Mouse (Mus musculus) CH12.LX (cell line): ENCODE results near the gene Emx2. TPM values are rescaled to one million over a fixed set of nuclear protein-coding genes. Genes with fewer than 3 reads are reported as not detected.

Experiments
- DNase-seq: peaks from one replicate; pipeline ENCODE4 v3.0.0-alpha.2; 2013; ENCODE audit errors: extremely low read depth
- H3K27ac ChIP-seq: 2 replicates; pipeline ENCODE4 v1.5.1; 2012; ENCODE audit warnings: low read depth, mild to moderate bottlenecking, control low read depth, moderate library complexity; ENCODE audit not compliant: insufficient read depth
- H3K27me3 ChIP-seq: replicated peaks from 2 replicates; pipeline ENCODE3; 2012; ENCODE audit warnings: inconsistent platforms
- H3K36me3 ChIP-seq, 2 experiments: replicated peaks in 1 of 2; 2 replicates each; pipeline versions ENCODE3 to v1.6.1; 2012; ENCODE audit warnings: inconsistent platforms in 1 of 2, low read length in 1 of 2, mild to moderate bottlenecking in 1 of 2, mixed read lengths in 1 of 2, moderate library complexity in 1 of 2; ENCODE audit not compliant: control insufficient read depth in 1 of 2, insufficient read depth in 1 of 2
- H3K4me1 ChIP-seq, 2 experiments: 2 replicates each; pipeline ENCODE4 v1.6.1; 2012; ENCODE audit warnings: inconsistent platforms in 1 of 2, moderate library complexity in 1 of 2; ENCODE audit not compliant: insufficient read depth in 2 of 2, control insufficient read depth in 1 of 2
- H3K4me2 ChIP-seq: 2 replicates; pipeline ENCODE4 v1.6.1; 2012; ENCODE audit warnings: low read depth, mild to moderate bottlenecking, control low read depth; ENCODE audit not compliant: poor library complexity, insufficient read depth, severe bottlenecking
- H3K4me3 ChIP-seq, 3 experiments: fragments of 150-350 bp in 1 of 3; sonication (generic) in 1 of 3; replicated peaks in 1 of 3; 2 replicates each; pipeline versions ENCODE3 to v1.5.1; 2011 to 2012; ENCODE audit warnings: low read depth in 2 of 3, low read length in 2 of 3, mild to moderate bottlenecking in 2 of 3, moderate library complexity in 2 of 3, control low read depth in 1 of 3, improper control_type of control experiment in 1 of 3, inconsistent platforms in 1 of 3, mixed read lengths in 1 of 3; ENCODE audit not compliant: poor library complexity in 1 of 3
- H3K79me2 ChIP-seq: replicated peaks from 2 replicates; pipeline ENCODE4 v1.6.1; 2012; ENCODE audit warnings: mild to moderate bottlenecking, moderate library complexity; ENCODE audit not compliant: control insufficient read depth, poor library complexity, insufficient read depth, severe bottlenecking; ENCODE audit errors: extremely low read depth
- H3K9ac ChIP-seq: 2 replicates; pipeline ENCODE4 v1.6.1; 2012; ENCODE audit warnings: low read depth, mild to moderate bottlenecking, control low read depth, moderate library complexity; ENCODE audit not compliant: insufficient read depth
- H3K9me3 ChIP-seq: replicated peaks from 2 replicates; pipeline ENCODE3; 2012; ENCODE audit warnings: low read length, inconsistent platforms, mixed read lengths
- BHLHE40 ChIP-seq: IDR thresholded peaks from 2 replicates; pipeline ENCODE4 v1.6.1; 2011; ENCODE audit warnings: mild to moderate bottlenecking, low read depth, low read length, improper control_type of control experiment
- CHD2 ChIP-seq: IDR thresholded peaks from 2 replicates; pipeline ENCODE4 v1.6.1; 2011; ENCODE audit warnings: low read length, improper control_type of control experiment
- CTCF ChIP-seq, 2 experiments: IDR thresholded peaks in 1 of 2; conservative IDR thresholded peaks in 1 of 2; 2 replicates each; pipeline ENCODE4 v1.5.1; 2011 to 2012; ENCODE audit warnings: low read depth in 2 of 2, low read length in 2 of 2, improper control_type of control experiment in 1 of 2, inconsistent platforms in 1 of 2, mild to moderate bottlenecking in 1 of 2, moderate library complexity in 1 of 2
- ETS1 ChIP-seq: conservative IDR thresholded peaks from 2 replicates; pipeline ENCODE4 v1.6.1; 2012; ENCODE audit warnings: low read depth, mild to moderate bottlenecking, inconsistent platforms, low read length, improper control_type of control experiment, moderate library complexity
- GABPA ChIP-seq: IDR thresholded peaks from 2 replicates; pipeline ENCODE4 v1.6.1; 2012; ENCODE audit warnings: low read depth, low read length, improper control_type of control experiment, inconsistent platforms; ENCODE audit not compliant: insufficient replicate concordance
- IRF4 ChIP-seq: IDR thresholded peaks from 2 replicates; pipeline ENCODE4 v1.6.1; 2014; ENCODE audit warnings: low read depth, mild to moderate bottlenecking, inconsistent platforms, low read length, improper control_type of control experiment
- JUND ChIP-seq: conservative IDR thresholded peaks from 2 replicates; pipeline ENCODE4 v1.6.1; 2011; ENCODE audit warnings: low read depth, low read length, improper control_type of control experiment
- KAT2A ChIP-seq: IDR thresholded peaks from 2 replicates; pipeline ENCODE4 v1.6.1; 2012; ENCODE audit warnings: low read length, improper control_type of control experiment, inconsistent platforms; ENCODE audit not compliant: insufficient replicate concordance
- MAZ ChIP-seq: IDR thresholded peaks from 2 replicates; pipeline ENCODE4 v1.6.1; 2012; ENCODE audit warnings: low read depth, mild to moderate bottlenecking, inconsistent platforms, low read length, improper control_type of control experiment, moderate library complexity
- MYC ChIP-seq: IDR thresholded peaks from 2 replicates; pipeline ENCODE4 v1.6.1; 2011; ENCODE audit warnings: low read depth, mild to moderate bottlenecking, improper control_type of control experiment, low read length
- NRF1 ChIP-seq: IDR thresholded peaks from 2 replicates; pipeline ENCODE4 v1.6.1; 2014; ENCODE audit warnings: low read depth, mild to moderate bottlenecking, inconsistent platforms, low read length, improper control_type of control experiment, moderate library complexity
- POLR2A ChIP-seq: IDR thresholded peaks from 2 replicates; pipeline ENCODE4 v1.6.1; 2011; ENCODE audit warnings: low read depth, mild to moderate bottlenecking, improper control_type of control experiment, low read length
- RAD21 ChIP-seq: IDR thresholded peaks from 2 replicates; pipeline ENCODE4 v1.6.1; 2011; ENCODE audit warnings: low read depth, mild to moderate bottlenecking, low read length, improper control_type of control experiment, moderate library complexity
- SMC3 ChIP-seq: IDR thresholded peaks from 2 replicates; pipeline ENCODE4 v1.6.1; 2011; ENCODE audit warnings: low read depth, low read length, improper control_type of control experiment
- TBP ChIP-seq: conservative IDR thresholded peaks from 2 replicates; pipeline ENCODE4 v1.6.1; 2011; ENCODE audit warnings: low read depth, low read length, improper control_type of control experiment
- USF1 ChIP-seq: IDR thresholded peaks from 2 replicates; pipeline ENCODE4 v1.6.1; 2014; ENCODE audit warnings: low read depth, mild to moderate bottlenecking, inconsistent platforms, low read length, improper control_type of control experiment
- ZNF384 ChIP-seq: IDR thresholded peaks from 2 replicates; pipeline ENCODE4 v1.6.1; 2012; ENCODE audit warnings: low read depth, low read length, improper control_type of control experiment, inconsistent platforms
- dilution Hi-C: fragments of 300-500 bp; cut with MboI; formaldehyde crosslinking; loops from 2 replicates; pipeline ENCODE4 v1.14.3; 2020; ENCODE audit warnings: low sequenced_read_pairs; ENCODE audit not compliant: extremely low pct_unique_long_range_greater_than_20kb, extremely low pct_ligation_motif_present
- in situ Hi-C: fragments of 300-500 bp; cut with MboI; formaldehyde crosslinking; loops from 3 replicates; pipeline ENCODE4 v1.14.3; 2019; ENCODE audit warnings: low sequenced_read_pairs, low pct_ligation_motif_present, low pct_unique_long_range_greater_than_20kb, mixed read lengths
- polyA plus RNA-seq: library from polyadenylated mRNA; unstranded; fragments of >175 nt; gene quantifications from 2 replicates; pipeline ENCODE4 v1.2.1, GENCODE M21; 2012; ENCODE audit warnings: low read depth; ENCODE audit not compliant: insufficient read length
- total RNA-seq, 2 experiments: library from RNA; depleted of rRNA; stranded (reverse); fragments of 300-350 nt in 1 of 2; fragments of >200 nt in 1 of 2; gene quantifications; 2 replicates each; pipeline ENCODE4 v1.2.3; 2012 to 2014

Emx2 gene
- total and polyA plus RNA-seq, 3 experiments = not detected

DNA sequence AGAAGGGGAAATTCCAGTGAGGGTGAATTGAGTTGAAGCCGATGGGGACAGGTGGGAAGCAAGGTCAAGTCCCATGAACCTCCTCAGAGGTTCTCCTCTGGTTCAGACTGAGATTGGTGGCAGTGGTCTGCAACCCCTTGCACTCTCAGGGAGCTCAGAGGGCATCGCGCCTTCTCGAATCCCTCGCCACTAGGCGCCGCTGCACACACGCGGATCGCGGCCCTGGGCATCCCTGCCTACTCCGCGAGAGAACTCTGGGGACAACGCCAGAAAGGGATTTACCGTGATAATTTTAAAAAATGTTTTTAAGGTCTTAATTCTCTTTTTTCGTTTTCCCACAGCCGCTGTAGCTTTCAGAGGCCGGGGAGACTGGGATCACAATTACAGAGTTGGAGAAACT lies 4.0 kb upstream of the Emx2 start:
- Histone ChIP-seq H3K4me3 (no peak overlapping the region), H3K27me3 (no peaks in the 10 kb centered on the region), H3K4me2 (no peak overlapping the region), H3K79me2 (no peaks in the 10 kb centered on the region), H3K9me3 (peaks cover 16% of the 10 kb centered on the region), H3K36me3 (no peaks in the 10 kb centered on the region), H3K27ac (no peak overlapping the region), H3K9ac (no peak overlapping the region), H3K4me1 (no peaks in the 10 kb centered on the region)
- in situ Hi-C loops (no loop called here), dilution Hi-C loops (no loop called here)
- DNase-seq = peak; percentile 26
- TF ChIP-seq ETS1 = no peak
- TF ChIP-seq GABPA = no peak
- no peak for TF ChIP-seq USF1
- TF ChIP-seq CTCF (conservative IDR thresholded peaks at IDR 0.05 in 1 of 2, IDR thresholded peaks at IDR 0.05 in 1 of 2; ENCODE audit: low read depth in 2 of 2, low read length in 2 of 2) = peak; percentile 18 to 88; a peak in 2 of 4 replicates
- peak; percentile 88 for TF ChIP-seq RAD21
- TF ChIP-seq KAT2A = no peak
- TF ChIP-seq SMC3 = peak; percentile 77

GRCm38 (mm10) chr19:59455671-59456070 lies 2.5 kb upstream of the Emx2 start:
- Histone ChIP-seq H3K4me1 (no peaks in the 10 kb centered on the region), H3K9me3 (peaks cover 24% of the 10 kb centered on the region), H3K4me3 (no peak overlapping the region), H3K27me3 (no peaks in the 10 kb centered on the region), H3K9ac (no peak overlapping the region), H3K79me2 (no peaks in the 10 kb centered on the region), H3K27ac (no peak overlapping the region), H3K4me2 (no peak overlapping the region), H3K36me3 (no peaks in the 10 kb centered on the region)
- no peak for DNase-seq
- dilution Hi-C loops = no loop called here
- TF ChIP-seq TBP (no peak), CTCF (conservative IDR thresholded peaks at IDR 0.05 in 1 of 2, IDR thresholded peaks at IDR 0.05 in 1 of 2; ENCODE audit: low read depth in 2 of 2, low read length in 2 of 2) (peak in 1 of 2 experiments; percentile 23; a peak in 1 of 4 replicates), POLR2A (no peak), KAT2A (no peak)
- in situ Hi-C loops = no loop called here

DNA sequence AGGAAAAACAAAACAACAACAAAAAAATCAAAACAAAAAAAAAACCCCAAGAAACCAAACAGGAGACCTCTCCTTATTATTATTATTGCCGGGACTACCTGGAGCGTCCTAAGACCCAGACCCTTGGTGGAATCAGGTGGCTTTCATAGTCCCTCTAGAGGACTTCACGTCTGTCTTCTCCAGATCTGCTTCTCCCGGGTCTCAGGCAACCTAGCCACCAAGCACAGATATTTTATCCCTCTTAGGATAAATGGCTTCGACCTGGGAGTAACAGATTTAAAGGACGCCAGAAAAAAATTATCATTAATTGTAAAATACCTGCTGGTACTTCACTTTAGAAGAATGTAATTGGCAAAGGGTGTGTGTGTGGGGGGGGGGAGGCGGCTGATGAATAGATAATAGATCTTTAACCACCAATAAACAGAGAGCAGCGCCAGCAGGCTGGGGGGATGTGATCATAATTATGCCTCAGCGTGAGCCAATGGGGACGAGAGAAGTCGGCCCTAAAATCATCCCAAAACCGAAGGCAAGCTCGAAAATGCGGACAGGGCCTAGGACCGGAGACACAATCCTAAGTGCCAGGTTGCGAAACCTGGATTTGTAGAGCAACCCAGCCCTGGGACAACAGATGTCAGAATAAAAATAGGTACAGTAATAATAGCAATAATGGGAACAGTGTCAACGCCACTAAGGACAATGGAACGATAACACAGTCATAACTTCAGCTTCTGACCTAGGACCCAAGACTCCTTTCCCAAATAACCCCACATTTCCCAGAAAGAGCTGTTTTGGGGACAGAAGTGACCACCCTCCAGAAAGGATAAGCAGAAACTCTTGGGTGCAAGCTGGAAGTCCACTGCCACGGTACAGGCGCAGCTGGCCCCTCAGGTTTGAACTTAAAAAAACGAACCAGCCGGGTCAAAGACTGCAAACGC lies 894 bp upstream of the Emx2 start:
- in situ Hi-C loops (no loop called here), dilution Hi-C loops (no loop called here)
- H3K4me1 ChIP-seq = no peaks in the 10 kb centered on the region
- no peak for DNase-seq
- no peaks in the 10 kb centered on the region for H3K27me3 ChIP-seq
- H3K79me2 ChIP-seq = no peaks in the 10 kb centered on the region
- no peak overlapping the region for H3K9ac ChIP-seq
- H3K4me3 ChIP-seq = no peak overlapping the region
- H3K9me3 ChIP-seq = peaks cover 24% of the 10 kb centered on the region
- TF ChIP-seq JUND (no peak), ZNF384 (no peak), MAZ (no peak), CTCF (conservative IDR thresholded peaks at IDR 0.05 in 1 of 2, IDR thresholded peaks at IDR 0.05 in 1 of 2; ENCODE audit: low read depth in 2 of 2, low read length in 2 of 2) (no peak), CHD2 (no peak), MYC (no peak), BHLHE40 (no peak), IRF4 (no peak), NRF1 (no peak)
- H3K4me2 ChIP-seq = no peak overlapping the region
- H3K36me3 ChIP-seq = no peaks in the 10 kb centered on the region
- H3K27ac ChIP-seq = no peak overlapping the region
